Mouse (Mus musculus) embryonic facial prominence, embryonic 11.5 days (tissue): Measurements from ENCODE around the gene Oosp1. TPM values are rescaled to one million over a fixed set of nuclear protein-coding genes. Genes with fewer than 3 reads are reported as not detected.

Experiments used
- ATAC-seq: fragments of 200-750 bp; cut with Nextera tagmentation; replicated peaks from 2 replicates; pipeline ENCODE4 v1.8.0; 2017; ENCODE audit warnings: low read depth; ENCODE audit not compliant: insufficient number of reproducible peaks, low FRiP score, low TSS enrichment
- DNase-seq: peaks from one replicate; pipeline ENCODE4 v3.0.0-alpha.2; 2015; ENCODE audit warnings: low spot score
- H3K27ac ChIP-seq: fragments of 300-500 bp; sonication (generic); replicated peaks from 2 replicates; pipeline ENCODE4 v1.5.1; 2014; ENCODE audit warnings: mild to moderate bottlenecking, low read depth, low read length, control low read depth
- H3K27me3 ChIP-seq: fragments of 300-500 bp; sonication (generic); 2 replicates; pipeline ENCODE4 v1.6.1; 2014; ENCODE audit warnings: mild to moderate bottlenecking, low read length, moderate library complexity, mixed read lengths; ENCODE audit not compliant: control insufficient read depth, insufficient read depth
- H3K36me3 ChIP-seq: fragments of 300-500 bp; sonication (generic); replicated peaks from 2 replicates; pipeline ENCODE4 v1.6.1; 2014; ENCODE audit warnings: low read depth, mild to moderate bottlenecking, low read length, moderate library complexity, mixed read lengths; ENCODE audit not compliant: control insufficient read depth, insufficient read depth
- H3K4me1 ChIP-seq: fragments of 300-500 bp; sonication (generic); 2 replicates; pipeline ENCODE4 v1.6.1; 2014; ENCODE audit warnings: low read length, mixed read lengths; ENCODE audit not compliant: control insufficient read depth, insufficient read depth
- H3K4me2 ChIP-seq: fragments of 300-500 bp; sonication (generic); 2 replicates; pipeline ENCODE4 v1.6.1; 2014; ENCODE audit warnings: low read depth, mild to moderate bottlenecking, control low read depth, low read length, moderate library complexity
- H3K4me3 ChIP-seq: fragments of 300-500 bp; sonication (generic); 2 replicates; pipeline ENCODE4 v1.5.1; 2014; ENCODE audit warnings: low read depth, low read length, control low read depth
- H3K9ac ChIP-seq: fragments of 300-500 bp; sonication (generic); replicated peaks from 2 replicates; pipeline ENCODE4 v1.6.1; 2014; ENCODE audit warnings: mild to moderate bottlenecking, control low read depth, low read length
- H3K9me3 ChIP-seq: fragments of 300-500 bp; sonication (generic); replicated peaks from 2 replicates; pipeline ENCODE4 v1.6.1; 2016; ENCODE audit warnings: mild to moderate bottlenecking, low read length, inconsistent platforms, mixed read lengths; ENCODE audit not compliant: control insufficient read depth
- WGBS: fragments of 180-500 bp; shearing (Covaris S2); extraction: QIAGEN DNeasy Blood & Tissue Kit; methylation state at CpG from one replicate; pipeline ENCODE4 v1.1.7; 2014; 5-methylcytosine and 5-hydroxymethylcytosine counted together
- polyA plus RNA-seq: library from polyadenylated mRNA; unstranded; fragments of >200 nt; fragmentation: Nextera tagmentation; extraction: Ambion mirVana; gene quantifications from 2 replicates; pipeline ENCODE4 v1.2.1, GENCODE M21; 2014

Gene Oosp1
- polyA plus RNA-seq, 1 experiment from 2014 or later = not detected

GRCm38 (mm10) chr19:11646166-11646565, 44.8 kb downstream of the Oosp1 start:
- no peaks in the 10 kb centered on the region for H3K4me1 ChIP-seq
- H3K27ac ChIP-seq = no peak overlapping the region
- WGBS = 76% methylated on average over 3 of the region's 3 CpGs
- H3K4me2 ChIP-seq = no peak overlapping the region
- no peak for ATAC-seq
- no peak for DNase-seq
- H3K4me3 ChIP-seq = no peak overlapping the region
- H3K27me3 ChIP-seq = no peaks in the 10 kb centered on the region
- H3K9ac ChIP-seq = no peak overlapping the region
- H3K9me3 ChIP-seq = no peaks in the 10 kb centered on the region
- no peaks in the 10 kb centered on the region for H3K36me3 ChIP-seq

- H3K27ac ChIP-seq = no peak within 1 kb of the TSS
- ATAC-seq (no peak), DNase-seq (no peak)
- H3K27me3 ChIP-seq = no peaks in the 10 kb centered on the region
- no peak within 1 kb of the TSS for H3K4me3 ChIP-seq
- WGBS = 79% methylated on average over 1 of the region's 1 CpGs
- no peak within 1 kb of the TSS for H3K4me2 ChIP-seq
- H3K9ac ChIP-seq = no peak within 1 kb of the TSS
- no peaks in the 10 kb centered on the region for H3K9me3 ChIP-seq
- H3K4me1 ChIP-seq = no peaks in the 10 kb centered on the region
- H3K36me3 ChIP-seq = no peaks in the 10 kb centered on the region
Observed at GRCm38 (mm10) chr19:11640732-11641131, 50.2 kb downstream of the Oosp1 start, which contains the start of gene Ms4a3. TSS of gene Ms4a3 (minus strand) at chr19:11640851.

GRCm38 (mm10) chr19:11639038-11639437, 51.9 kb downstream of the Oosp1 start:
- H3K4me1 ChIP-seq = no peaks in the 10 kb centered on the region
- no peaks in the 10 kb centered on the region for H3K9me3 ChIP-seq
- H3K4me3 ChIP-seq = no peak overlapping the region
- H3K27me3 ChIP-seq = no peaks in the 10 kb centered on the region
- no peak for DNase-seq
- WGBS = 75% methylated on average over 4 of the region's 4 CpGs
- no peaks in the 10 kb centered on the region for H3K36me3 ChIP-seq
- H3K4me2 ChIP-seq = no peak overlapping the region
- no peak overlapping the region for H3K27ac ChIP-seq
- no peak overlapping the region for H3K9ac ChIP-seq
- ATAC-seq = no peak

DNA sequence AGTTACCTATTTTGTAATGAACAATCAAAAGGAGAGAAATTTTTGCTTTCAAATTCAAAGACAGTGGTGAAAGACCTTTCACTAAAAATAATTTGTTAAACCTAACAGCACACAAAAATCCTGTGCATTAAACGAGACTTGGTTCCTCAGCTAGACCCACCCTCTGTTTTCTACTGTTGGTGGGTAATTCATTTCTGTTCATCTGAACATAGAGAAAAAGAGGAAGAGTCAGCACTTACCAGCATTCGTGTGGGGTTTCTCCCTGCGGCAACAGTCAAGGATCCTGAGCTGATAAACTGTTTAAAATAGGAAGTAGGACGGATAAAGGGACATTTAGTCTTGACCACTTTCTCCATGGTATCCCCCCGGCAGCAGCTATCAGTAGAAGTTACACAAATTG, 55.4 kb downstream of the Oosp1 start:
- WGBS = 85% methylated on average over 5 of the region's 5 CpGs
- no peak for ATAC-seq

DNA sequence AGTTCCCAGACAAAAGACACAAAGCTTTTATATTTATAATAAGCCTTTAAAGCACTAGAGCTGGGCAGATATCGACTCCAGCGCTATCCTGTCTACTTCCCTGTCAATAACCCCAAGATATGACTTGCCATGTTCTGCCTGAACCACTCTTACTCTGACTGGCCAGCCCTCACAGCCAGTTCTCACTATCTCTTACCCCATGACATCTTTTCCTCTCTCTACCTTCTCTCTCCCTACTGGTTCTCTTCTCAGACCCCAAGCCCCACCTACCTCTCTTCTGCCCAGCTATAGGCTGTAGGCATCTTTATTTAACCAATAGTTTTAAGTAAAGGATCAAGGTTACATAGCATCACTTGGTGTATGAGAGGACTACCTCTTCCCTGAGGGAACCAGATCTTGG, 56.6 kb downstream of the Oosp1 start:
- no peaks in the 10 kb centered on the region for H3K36me3 ChIP-seq
- no peak overlapping the region for H3K27ac ChIP-seq
- H3K27me3 ChIP-seq = no peaks in the 10 kb centered on the region
- H3K9ac ChIP-seq = no peak overlapping the region
- H3K4me2 ChIP-seq = no peak overlapping the region
- no peak overlapping the region for H3K4me3 ChIP-seq
- no peaks in the 10 kb centered on the region for H3K4me1 ChIP-seq
- no peak for ATAC-seq
- no peak for DNase-seq
- 81% methylated on average over 2 of the region's 2 CpGs for WGBS
- H3K9me3 ChIP-seq = no peaks in the 10 kb centered on the region

More for the DNA sequence above, 55.4 kb downstream of the Oosp1 start:
- no peaks in the 10 kb centered on the region for H3K27me3 ChIP-seq
- H3K9me3 ChIP-seq = no peaks in the 10 kb centered on the region
- no peak overlapping the region for H3K9ac ChIP-seq
- H3K36me3 ChIP-seq = no peaks in the 10 kb centered on the region
- no peak overlapping the region for H3K4me3 ChIP-seq
- H3K4me2 ChIP-seq = no peak overlapping the region
- DNase-seq = no peak
- no peaks in the 10 kb centered on the region for H3K4me1 ChIP-seq
- H3K27ac ChIP-seq = no peak overlapping the region

- Histone ChIP-seq H3K36me3 (no peaks in the 10 kb centered on the region), H3K27me3 (no peaks in the 10 kb centered on the region), H3K9me3 (no peaks in the 10 kb centered on the region), H3K4me3 (no peak overlapping the region), H3K4me2 (no peak overlapping the region), H3K27ac (no peak overlapping the region), H3K9ac (no peak overlapping the region), H3K4me1 (no peaks in the 10 kb centered on the region)
- WGBS = 81% methylated on average over 1 of the region's 1 CpGs
- DNase-seq (no peak), ATAC-seq (no peak)
Observed at GRCm38 (mm10) chr19:11633732-11634131, 57.2 kb downstream of the Oosp1 start.

GRCm38 (mm10) chr19:11625231-11625630, 65.7 kb downstream of the Oosp1 start:
- no peak overlapping the region for H3K9ac ChIP-seq
- WGBS = 77% methylated on average over 5 of the region's 5 CpGs
- H3K27ac ChIP-seq = no peak overlapping the region
- no peaks in the 10 kb centered on the region for H3K27me3 ChIP-seq
- H3K4me1 ChIP-seq = no peaks in the 10 kb centered on the region
- no peaks in the 10 kb centered on the region for H3K9me3 ChIP-seq
- H3K36me3 ChIP-seq = no peaks in the 10 kb centered on the region
- DNase-seq (no peak), ATAC-seq (no peak)
- no peak overlapping the region for H3K4me3 ChIP-seq
- no peak overlapping the region for H3K4me2 ChIP-seq

DNA sequence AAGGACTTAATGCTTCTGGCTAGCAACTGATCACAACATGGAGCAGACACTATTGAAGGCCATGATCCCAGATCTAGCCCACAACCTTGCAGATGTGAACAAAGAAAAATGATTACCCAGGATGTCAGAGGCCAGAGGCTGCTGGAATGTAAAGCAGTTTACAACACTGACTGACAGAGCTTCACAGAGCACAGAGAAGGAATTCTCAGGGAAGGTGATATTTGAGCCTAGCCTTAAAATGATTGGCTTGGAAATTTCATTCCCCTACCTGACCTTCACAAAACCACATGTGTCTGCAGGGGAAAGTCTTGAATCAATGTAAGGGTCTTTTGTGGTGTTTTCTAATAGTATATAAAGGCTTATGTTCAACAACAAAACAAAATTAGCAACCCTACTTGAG, 66.2 kb downstream of the Oosp1 start:
- no peaks in the 10 kb centered on the region for H3K27me3 ChIP-seq
- DNase-seq = peak; percentile 2

More for the DNA sequence above, 66.2 kb downstream of the Oosp1 start:
- no peak overlapping the region for H3K4me2 ChIP-seq
- no peak overlapping the region for H3K4me3 ChIP-seq
- H3K36me3 ChIP-seq = no peaks in the 10 kb centered on the region
- no peak for ATAC-seq
- no peaks in the 10 kb centered on the region for H3K9me3 ChIP-seq
- no peak overlapping the region for H3K27ac ChIP-seq
- no peaks in the 10 kb centered on the region for H3K4me1 ChIP-seq
- no peak overlapping the region for H3K9ac ChIP-seq
